Mouse (Mus musculus): ENCODE results near the gene Morf4l2.
"Not testable (repeated sequence)": the region's sequence is repeated elsewhere in the genome, so short reads cannot be mapped to it uniquely, and the experiment has no call there.

Morf4l2 gene

DNA sequence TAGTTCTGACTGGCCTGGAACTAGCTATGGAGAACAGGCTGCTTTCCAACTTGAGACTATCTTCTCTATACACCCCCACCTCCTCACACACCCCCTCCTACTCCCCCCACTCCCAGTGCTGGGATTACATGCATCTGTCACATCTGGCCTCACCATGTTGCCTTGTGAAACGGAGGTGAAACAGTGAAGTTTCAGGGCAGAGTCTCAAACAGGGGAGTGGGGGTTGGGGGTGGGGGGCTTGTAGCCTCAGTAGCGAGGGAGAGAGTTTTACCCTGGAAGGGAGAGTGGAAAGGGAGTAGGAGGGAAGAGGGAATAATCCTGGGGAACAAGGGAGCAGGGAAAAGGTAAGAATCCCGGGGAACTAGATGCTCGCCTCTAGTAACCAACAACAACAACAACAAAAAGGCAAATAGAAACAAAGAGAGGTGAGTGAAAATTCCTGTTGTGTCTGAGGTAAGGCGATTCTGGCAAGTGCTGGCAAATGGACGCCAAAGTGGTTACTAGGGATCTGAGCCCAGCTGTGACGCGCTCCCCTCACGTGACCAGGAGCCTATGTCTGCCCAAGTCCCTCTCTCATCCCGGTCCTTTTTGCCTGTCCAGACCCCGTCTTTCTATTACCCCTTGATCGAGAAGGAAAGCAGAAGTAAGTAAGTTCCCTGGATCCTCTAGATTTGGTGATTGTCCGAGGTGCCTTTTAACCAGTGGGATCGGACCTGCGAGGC lies 35.9 kb downstream of the Morf4l2 start, which contains the start of gene Tceal1:
Gene Tceal1, plus strand, starts transcription at position 537 of the 722 bp plus-strand sequence.
- DNase-seq (ENCODE audit: low read depth, low spot score): peak; percentile 41

DNA sequence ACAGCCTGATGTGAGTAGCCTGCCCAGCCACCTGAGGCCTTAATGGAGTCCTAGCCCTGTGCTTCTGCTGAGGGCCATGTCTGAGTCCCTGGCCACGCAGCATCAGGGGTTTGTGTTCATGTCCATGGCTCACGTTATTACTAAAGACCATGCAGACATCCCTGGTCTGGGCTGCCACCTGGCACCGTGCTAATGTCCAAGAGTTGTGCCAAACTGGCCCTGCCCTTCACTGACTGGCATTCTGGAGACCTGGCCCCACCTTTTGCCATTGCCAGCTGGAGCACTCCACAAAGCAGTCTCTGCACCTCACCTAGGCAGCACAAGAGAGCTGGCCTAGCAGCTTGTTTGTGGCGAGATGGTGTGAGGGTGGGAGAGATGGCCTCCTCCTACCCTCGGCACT lies 50.3 kb downstream of the Morf4l2 start:
- DNase-seq (ENCODE audit: low read depth, low spot score): no peak

DNA sequence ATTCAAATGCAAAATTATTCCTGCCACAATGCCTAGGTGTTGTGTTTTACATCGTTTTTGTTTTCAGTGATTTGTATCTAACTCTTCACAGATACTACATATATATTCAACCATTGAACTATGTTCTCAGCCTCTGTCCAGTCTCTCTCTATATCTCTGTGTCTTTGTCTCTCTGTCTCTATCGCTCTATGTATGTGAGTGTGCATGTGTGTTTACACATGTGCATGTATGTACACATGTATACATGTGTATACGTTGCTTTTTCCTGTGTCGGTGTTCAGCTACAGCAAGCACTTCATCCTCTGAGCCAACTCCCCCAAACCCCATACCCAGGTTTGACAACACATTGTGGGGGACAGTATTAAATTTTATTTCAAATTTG lies 51.2 kb downstream of the Morf4l2 start:
- DNase-seq (ENCODE audit: low read depth, low spot score): no peak

DNA sequence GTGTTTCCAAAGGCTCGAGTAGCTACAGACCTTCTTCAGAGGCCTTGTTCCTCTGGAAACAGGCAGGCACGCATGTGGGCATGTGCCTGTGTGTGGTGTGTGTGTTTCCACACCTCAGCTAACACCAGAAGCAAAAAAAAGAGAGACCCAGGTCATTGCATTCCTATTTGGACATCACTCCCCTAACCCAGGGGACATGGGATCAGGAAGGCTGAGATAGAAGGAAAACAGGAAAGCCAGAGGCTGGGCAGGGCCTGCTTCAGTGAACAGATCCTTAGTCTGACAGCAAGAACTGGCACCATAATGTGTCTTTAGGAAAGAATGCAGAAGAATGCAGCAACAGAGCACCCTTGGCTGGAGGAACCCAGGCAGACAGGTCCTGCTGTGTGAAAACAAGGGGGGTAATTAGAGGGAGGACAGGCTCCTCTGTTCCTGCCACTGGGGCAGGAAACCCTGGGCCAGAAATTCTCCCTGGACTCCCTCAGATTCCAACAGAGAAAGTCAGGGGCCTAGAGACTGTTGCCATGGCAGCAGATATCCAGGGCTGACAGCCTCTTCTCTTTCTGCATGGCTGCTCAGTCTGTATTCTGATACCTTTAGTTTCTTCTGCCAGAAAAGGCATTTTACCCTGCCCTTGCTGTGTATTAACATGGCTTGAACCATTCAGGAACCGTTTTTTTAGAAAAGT lies 51.7 kb downstream of the Morf4l2 start:
- not testable (repeated sequence) for DNase-seq (ENCODE audit: low read depth, low spot score)

Data from ES-CJ7 (cell line).